Mouse (Mus musculus) induced T-regulatory cell, adult 2 months (primary cell): ENCODE results near the gene Rel.
A peak's percentile ranks its signal among the peaks of the same experiment; 100 is the strongest.
"Not testable (repeated sequence)": the region's sequence is repeated elsewhere in the genome, so short reads cannot be mapped to it uniquely, and the experiment has no call there.

Experiments
- DNase-seq: peaks from one replicate; pipeline ENCODE4 v3.0.0-alpha.2; 2012; ENCODE audit warnings: low read depth

The Rel gene

DNA sequence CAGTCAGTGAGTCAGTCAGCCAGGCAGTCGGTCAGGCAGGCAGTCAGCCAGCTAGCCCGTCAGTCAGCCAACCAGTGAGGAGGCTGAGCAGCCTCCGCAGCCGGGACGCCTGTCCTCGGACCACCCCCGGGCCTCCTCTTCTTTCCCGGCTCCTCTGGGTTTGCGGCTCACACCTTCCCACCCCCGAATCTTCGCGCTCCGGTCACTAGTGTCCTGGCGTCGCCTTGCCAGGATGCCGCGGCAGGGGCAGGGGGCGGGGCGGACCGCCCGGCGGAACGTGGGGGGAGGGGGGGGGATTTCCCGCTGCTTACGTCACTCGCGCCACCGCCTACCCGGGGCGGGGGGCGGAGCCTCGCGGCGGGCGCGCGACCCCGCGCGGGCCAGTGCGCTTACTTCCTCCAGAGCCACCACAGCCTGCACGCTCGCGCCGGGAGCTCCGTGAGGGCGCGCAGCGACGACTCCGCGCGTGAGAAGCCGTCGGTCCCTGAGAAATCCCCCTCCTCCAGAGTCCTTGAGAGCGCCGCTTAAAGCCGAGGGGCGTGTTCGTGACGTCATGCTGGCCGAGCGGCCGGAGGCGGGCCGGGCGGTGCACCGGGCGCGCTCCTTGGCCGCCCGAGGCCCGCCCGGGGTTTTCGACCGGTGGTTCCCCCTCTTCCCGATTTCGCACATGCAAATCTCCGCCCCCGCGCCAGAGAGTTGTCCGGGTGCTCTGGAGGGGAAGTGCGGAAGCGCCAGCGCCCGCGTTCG lies at the start of gene Rel:
TSS of gene Rel (minus strand) at position 211 of the 747 bp plus-strand sequence.
- DNase-seq: peak; percentile 94

DNA sequence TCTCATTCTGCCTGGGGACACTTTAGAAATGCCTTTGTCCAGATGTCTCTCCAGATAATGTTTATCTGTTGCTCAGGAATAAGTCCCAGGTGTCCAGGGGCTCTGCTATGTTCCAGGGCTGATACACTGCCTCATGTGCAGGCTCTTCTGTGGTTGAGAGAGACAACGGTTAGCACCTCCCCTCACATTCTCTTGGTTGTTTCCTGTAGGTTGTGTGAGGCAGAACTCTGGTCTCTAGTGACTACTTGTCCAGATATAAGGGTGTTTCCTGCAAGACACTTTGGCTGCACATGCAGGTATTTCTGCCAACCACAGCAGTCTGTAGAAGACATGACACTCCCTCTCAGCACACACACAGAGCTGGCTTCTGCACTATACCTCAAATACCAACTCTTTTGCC lies 48.0 kb upstream of the Rel start:
- peak; percentile 49 for DNase-seq

- DNase-seq: no peak
Observed at GRCm38 (mm10) chr11:23810741-23811140, 40.0 kb upstream of the Rel start.

DNA sequence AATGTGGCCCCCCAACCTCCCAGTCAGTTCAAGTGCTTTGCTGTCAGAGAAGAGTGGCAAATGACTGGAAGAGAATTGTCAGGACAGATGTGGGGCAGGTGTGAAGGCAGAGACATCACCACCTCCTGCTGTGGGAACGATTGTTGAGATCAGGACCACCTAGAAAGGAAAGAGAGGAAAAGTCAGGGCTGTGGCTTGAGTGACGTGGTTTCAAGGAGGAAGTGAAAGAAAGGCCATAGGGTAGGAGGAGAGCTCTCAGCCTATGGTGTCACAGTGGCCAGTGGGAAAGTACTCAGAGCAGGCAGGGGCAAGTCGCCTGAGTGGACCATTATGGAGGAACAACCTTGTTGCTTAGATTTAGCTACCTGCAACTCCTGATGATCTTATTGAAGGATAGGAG lies 34.9 kb upstream of the Rel start:
- no peak for DNase-seq

GRCm38 (mm10) chr11:23803136-23803535 lies 32.4 kb upstream of the Rel start:
- no peak for DNase-seq

DNA sequence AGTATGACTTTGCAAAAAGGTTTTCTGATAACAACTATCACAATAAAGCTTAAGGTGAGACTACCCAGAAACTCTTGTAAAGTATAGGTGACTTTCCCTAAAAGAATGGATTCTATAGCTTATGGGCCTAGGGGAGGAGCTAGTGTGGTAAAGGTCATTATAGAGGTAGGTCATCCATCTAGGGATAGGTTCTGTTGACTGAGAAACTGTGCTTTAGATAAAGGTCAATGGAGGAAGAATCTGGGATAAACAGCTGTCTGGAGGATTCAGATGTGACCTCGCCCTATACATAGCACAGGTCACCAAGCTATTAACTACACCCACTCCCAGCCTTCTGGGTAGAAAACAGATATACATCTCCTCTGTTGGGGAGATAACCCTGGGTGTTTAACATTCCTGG lies 31.5 kb upstream of the Rel start:
- DNase-seq: no peak

DNA sequence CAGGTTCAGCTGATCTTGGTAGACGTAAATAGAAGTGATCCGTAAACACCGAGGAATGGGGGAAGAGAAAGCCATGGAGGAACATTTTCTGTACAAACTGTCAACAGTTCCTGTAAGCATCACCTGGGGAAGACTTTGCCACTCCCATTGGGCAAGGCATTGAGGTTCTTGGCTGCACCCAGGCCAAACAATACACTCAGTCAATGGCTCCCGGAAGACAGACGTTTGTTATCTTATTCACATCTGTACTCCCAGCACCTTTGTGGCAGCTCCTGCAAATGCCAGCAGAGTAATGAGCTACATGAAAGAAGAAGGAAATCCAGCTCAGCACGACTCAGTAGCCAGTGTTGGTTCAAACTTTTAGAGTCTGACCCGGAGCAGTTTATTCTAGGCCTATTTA lies 31.1 kb upstream of the Rel start:
- DNase-seq: no peak

GRCm38 (mm10) chr11:23783677-23784076 lies 12.9 kb upstream of the Rel start:
- not testable (repeated sequence) for DNase-seq

- DNase-seq: no peak
Observed at GRCm38 (mm10) chr11:23783085-23783484, 12.3 kb upstream of the Rel start.

DNA sequence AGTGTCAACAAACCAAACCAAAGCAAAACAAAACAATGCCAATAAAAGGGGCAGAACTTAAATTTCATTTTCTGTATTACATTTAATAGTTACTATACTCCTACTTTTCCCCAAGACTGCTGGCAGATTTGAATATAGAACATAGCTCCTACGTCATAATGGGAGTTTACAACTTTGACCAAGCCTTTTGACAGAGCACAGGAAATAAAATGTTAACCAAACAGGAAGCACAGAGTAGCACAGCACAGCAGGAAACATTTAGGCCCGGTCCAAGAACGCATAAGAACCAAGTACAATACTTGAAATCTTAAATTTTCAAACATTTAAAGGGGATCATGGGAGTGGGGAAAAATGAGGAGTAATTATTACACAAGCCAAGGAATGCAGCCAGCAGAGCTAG lies 11.3 kb upstream of the Rel start:
- DNase-seq: peak; percentile 67

GRCm38 (mm10) chr11:23778787-23779201 lies 8.0 kb upstream of the Rel start:
- peak; percentile 59 for DNase-seq

- peak; percentile 51 for DNase-seq
Observed at GRCm38 (mm10) chr11:23772471-23772870, 1.7 kb upstream of the Rel start.

DNA sequence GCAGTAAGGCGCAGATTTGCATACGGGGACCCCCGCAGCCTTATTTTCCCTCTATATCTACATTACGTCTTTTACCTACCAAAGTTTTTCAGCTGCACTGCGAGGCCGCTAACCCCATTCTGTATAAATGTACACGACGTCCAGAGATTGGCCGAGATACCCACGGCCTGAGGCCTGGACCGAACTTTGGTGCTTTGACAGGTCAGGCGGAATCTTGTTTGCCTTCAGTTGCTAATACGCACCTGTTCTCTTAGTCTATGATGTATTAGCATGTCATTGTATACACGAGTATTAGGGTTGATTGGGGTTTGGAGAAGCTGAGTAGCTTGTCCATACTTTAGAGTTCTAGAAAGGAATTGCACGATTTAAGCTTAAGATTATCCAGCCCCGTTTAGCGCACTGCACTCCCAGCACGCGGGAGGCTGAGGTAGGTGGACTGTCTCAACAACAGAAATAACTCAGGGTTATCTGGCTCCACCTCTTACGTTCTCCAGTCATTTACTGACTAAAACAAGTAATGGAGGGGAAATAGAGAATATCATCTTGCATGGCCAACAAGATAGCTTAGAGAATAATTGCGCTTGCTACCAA lies 832 bp upstream of the Rel start:
- no peak for DNase-seq

DNA sequence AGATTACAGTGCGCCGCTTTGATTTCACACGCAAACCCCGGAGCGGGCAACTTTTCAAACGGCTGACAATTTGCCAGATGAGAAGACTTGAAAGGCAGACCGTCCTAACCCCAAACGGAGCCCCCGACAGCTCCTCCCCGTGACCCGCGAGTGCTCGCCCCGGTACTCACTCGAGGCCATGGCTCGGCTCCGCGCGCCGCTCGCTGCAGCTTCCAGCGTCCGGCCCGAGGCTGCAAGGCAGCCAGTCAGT lies 335 bp downstream of the Rel start:
- DNase-seq: no peak

- peak; percentile 84 for DNase-seq
Observed at GRCm38 (mm10) chr11:23769686-23770509, 872 bp downstream of the Rel start.

DNA sequence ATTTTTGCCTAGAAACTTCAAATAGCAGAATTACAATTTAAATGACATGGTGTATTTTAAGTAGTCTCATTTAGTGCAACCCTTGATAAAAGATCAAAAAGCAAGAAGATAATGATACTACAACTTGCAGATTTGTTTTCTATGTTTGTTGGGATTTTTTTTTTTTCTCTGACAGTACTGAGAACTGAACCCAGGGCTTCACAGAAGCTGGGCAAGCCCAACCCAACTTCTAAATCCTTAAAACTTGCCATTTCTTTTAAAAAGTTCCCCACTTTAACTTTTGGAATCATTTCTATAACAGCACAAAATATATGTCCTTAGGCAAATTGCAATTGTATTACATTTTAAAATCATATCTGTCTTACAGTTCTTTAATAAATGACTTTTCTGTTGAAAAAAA lies 1.7 kb downstream of the Rel start:
- DNase-seq: no peak

DNA sequence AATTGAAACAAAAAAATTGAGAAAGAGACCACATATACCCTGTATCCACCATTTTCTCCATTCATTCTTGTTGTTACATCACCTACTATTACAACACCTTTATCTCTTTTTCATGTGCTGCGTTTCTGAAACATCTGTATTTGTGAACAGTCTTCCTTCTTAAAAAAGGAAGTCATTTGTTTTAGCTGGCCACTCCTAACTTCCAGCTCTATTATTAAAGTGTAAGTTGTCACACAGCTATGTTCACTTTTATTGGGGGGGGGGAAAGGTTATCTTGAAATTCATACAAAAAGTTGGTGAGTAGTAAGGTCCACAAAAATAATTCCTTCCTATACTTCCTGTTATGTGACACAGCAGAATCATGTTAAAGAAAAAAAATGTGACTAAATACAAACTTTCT lies 2.8 kb downstream of the Rel start:
- DNase-seq: peak; percentile 43

GRCm38 (mm10) chr11:23767369-23767768 lies 3.4 kb downstream of the Rel start:
- peak; percentile 30 for DNase-seq

DNA sequence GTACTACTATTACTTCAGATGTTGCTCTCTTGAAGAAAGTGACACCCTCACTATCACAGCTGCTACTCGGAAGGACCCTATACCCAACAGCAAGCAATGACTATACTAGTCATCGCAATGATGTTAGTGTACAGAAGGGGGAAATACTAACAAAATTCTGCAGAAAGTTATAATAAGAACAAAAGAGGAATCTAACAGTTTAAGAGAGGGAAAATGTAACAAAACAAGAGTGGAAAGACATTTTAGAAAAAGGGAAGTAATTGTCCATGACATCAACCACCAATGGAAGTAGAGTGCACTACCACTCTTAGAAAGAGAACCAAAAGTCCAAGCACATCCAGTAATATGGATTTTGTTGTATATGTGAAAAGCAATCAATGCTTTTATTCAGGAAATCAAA lies 8.1 kb downstream of the Rel start:
- no peak for DNase-seq

- no peak for DNase-seq
Observed at GRCm38 (mm10) chr11:23758218-23758617, 12.6 kb downstream of the Rel start.

GRCm38 (mm10) chr11:23754329-23754728 lies 16.4 kb downstream of the Rel start:
- DNase-seq: peak; percentile 82

DNA sequence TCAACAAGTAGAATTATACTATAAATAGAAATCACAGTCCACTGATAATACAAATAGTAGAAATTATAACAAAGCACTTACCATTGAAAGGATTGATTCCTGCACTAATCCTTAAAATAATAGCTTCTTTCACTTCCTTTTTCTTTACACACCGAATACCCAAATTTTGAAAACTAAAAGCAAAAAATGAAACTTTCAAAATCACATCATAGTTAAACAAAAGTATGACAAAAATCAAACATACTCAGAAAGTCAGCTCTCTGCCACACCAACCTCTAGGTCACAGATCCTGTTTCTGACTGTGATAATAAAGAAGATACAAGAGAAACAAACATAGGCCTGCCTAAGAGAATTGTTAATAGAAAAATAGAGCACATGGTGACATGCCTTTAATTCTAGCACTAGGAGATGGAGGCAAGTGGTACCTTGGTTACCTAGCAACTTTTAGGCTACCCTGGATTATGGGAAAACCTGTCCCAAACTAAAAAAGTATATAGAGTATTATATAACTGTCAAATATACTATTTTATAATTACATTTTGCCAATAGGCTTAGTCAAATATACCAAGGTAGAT lies 17.5 kb downstream of the Rel start:
- DNase-seq: no peak

DNA sequence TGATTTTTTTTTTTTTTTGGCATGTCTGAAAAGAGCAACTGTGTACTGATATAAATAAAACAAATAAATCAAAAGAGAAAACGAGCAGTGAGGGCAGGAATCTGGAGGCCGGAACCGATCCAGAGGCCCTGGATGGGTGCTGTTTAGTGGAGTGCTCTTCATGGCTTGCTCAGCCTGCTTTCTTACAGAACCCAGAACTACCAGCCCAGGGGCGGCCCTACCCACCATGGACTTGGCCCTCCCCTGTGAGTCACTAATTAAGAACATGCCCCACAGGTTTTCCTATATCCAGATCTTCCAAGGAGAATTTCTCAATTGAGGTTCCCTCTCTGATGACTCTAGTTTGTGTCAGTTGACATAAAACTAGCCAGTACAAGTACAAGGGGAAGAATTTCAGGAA lies 24.7 kb downstream of the Rel start:
- DNase-seq: no peak
